Mouse (Mus musculus) liver, adult (tissue): ENCODE results near the gene Slc38a5.

ENCODE experiments used
- GATA4 ChIP-seq: IDR thresholded peaks from 2 replicates; pipeline ENCODE4 v1.6.1; 2014; ENCODE audit warnings: mild to moderate bottlenecking, low read length; ENCODE audit not compliant: insufficient replicate concordance

Gene Slc38a5

DNA sequence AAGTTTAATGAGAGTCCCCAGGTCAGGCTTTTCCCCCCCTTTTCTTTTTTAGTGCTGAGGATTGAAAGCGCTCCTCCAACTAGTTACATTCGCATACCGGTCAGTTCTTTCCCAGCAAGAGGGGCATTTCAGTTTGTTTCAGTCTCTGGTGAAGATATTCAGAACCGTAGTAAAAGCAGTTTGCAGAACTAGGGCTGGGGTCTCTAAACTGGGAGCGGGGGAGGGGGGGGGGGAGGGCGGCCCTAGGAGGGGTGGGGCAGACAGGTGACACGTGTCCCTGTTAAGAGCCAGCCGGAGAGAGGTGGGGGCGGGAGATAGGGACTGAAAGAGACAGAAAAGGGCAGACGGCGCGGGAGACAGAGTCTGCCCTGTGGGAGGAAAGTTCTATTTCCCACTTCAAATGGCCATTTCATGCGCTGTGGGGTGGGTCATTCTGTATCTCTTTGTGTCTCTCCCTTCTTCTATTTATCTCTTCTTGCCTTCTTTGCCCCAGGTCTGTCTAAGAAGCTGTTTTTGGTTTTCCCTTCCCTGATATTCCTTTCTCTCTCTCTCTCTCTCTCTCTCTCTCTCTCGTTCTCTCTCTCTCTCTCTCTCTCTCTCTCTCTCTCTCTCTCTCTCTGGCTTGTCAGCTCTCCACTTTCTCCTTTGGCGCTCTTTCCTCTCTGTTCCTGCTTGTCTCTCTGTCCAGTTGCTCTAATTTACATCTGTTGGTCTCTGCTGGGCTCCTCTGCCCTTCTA is at the start of gene Slc38a5:
Gene Slc38a5 (plus strand): TSS at position 51 of the 738 bp plus-strand sequence.
- no peak for TF ChIP-seq GATA4

DNA sequence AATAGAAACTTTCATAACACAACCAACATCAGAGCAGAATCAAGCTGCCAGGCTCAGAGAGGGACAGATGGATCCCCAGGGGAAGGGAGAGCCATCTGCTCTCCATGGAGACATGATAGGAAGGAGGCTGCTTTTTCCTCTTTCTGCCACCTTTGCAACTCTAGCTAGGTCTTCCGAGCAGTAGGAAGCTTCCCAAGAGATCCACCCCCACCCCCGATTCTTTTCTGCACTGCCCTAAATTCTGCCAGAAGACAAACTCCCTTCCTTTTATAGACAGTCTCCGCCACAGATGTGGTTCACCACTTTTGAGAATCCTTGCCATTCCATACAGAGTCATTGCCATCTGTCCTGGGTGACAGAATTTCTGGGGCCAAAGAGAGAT is 48.6 kb upstream of the Slc38a5 start:
- TF ChIP-seq GATA4: no peak

DNA sequence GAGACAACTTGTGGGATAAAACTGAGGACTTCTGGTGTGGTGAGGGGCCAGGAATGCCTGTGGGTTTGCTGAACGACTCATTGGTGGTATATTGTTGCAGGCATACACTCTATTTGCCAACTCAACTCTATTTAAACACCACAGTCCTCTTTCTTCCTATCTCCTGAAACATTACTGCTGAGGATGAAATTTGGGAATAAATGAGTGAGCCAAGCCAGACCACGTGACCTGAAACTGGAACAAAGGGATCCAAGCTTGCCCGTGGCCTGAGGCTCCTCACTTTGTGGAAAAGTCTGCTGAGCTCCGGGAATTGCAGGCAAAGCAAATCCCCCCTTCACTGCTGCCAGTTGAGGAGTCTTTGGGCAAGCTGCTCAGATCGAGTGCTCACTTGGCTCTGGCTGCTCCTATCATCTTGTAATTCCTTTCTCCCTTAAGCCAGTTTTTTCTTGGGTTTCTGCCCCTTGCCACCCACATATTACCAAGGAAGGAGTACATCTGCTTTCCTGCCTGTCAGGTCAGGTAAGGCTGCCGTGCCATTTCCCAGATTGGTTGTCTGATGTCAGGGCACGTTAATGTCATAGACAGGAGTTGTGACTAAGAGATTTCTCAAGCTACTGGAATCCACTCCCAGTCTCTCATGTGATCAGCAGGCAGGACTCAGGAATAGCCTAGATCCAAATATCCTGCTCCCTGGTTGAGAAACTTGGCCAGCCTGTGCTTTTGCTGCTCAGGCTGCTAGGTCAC is 48.1 kb upstream of the Slc38a5 start:
- no peak for TF ChIP-seq GATA4

GRCm38 (mm10) chrX:8223473-8223872 is 47.5 kb upstream of the Slc38a5 start:
- no peak for TF ChIP-seq GATA4

GRCm38 (mm10) chrX:8230272-8230671 is 40.7 kb upstream of the Slc38a5 start:
- no peak for TF ChIP-seq GATA4

DNA sequence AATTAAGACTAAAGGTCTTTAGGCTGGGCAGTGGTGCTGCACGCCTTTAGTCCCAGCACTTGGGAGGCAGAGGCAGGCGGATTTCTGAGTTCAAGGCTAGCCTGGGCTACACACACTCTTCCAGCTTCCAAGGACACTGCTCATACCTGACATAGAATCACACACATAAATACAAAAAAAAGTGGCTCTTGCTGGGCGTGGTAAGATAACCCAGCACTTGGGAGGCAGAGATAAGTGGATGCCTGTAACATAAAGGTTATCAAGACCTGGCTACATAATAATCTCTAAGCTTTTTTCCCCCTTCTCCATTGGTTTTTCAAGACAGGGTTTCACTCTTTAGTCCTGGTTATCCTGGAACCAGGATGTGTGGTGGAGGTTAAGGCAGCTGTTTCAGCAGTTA is 37.3 kb upstream of the Slc38a5 start:
- TF ChIP-seq GATA4: no peak

DNA sequence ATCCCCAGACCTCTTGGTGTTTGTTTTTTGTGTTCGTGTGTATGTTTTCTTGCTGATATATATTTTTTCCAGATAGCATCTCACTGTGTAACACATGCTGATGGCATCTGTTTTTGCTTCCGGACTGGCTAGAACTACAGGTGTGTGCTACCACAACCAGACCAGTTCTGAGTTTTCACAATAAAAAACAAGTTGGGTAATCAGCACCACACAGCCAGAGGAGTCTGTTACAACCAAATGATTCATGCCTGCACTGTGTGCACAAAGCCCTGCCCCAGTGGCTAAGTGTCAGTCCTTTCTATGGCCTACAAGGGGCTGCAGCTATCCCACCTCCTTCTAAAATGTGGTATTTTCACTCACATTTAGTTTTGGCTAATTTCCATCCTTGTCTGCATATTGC is 34.2 kb upstream of the Slc38a5 start:
- TF ChIP-seq GATA4: no peak

GRCm38 (mm10) chrX:8238804-8239395 is 32.0 kb upstream of the Slc38a5 start:
- no peak for TF ChIP-seq GATA4

GRCm38 (mm10) chrX:8247680-8248079 is 23.3 kb upstream of the Slc38a5 start:
- no peak for TF ChIP-seq GATA4

GRCm38 (mm10) chrX:8248542-8249120 is 22.3 kb upstream of the Slc38a5 start:
- no peak for TF ChIP-seq GATA4

DNA sequence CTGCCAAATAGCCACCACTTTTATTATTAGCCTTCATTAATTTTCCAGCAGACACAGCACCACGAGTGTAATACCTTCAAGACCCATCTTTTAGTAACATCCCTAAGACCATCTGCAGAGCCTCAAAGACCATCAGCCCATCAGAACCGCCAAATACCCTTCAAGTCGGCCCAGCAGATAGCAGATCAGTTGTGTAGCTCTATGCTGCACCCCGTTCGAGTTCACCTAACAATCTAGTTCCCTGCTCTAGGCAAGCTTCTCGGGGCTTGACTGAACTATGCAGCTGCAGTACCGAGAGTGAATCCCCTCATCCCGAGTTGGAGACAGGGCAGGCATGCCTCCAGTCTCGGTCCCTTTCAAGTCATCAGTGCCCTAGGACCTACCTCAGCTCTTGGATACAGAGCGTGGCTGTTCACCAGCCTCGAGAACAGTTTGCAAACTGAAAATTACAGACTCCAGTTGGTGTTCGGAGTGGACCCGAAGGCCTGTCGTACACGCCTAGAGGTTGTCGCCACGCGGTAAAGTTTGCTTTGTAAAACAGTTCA is 19.1 kb upstream of the Slc38a5 start:
- no peak for TF ChIP-seq GATA4

GRCm38 (mm10) chrX:8252334-8253285 is 18.3 kb upstream of the Slc38a5 start, which contains the start of gene Ftsj1:
TSS of gene Ftsj1 (minus strand) at chrX:8252406.
- TF ChIP-seq GATA4: no peak

DNA sequence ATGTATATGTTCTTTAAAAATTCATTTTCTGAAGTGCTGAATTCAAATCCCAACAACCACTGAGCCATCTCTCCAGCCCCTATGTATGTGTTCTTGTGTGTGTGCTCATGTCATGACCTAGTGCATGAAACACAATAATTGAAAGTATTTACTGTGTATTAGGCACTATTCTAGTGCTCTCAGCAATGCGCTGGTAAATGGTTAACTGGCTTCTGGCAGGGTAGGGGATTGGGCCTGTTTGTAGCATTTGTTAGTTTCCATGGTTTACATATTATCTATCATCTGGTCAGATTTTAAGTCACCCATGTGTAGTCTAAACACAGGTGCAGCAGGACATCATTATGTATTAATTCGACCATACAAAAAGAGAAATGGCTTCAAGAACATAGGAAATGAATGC is 17.2 kb upstream of the Slc38a5 start:
- TF ChIP-seq GATA4: no peak

DNA sequence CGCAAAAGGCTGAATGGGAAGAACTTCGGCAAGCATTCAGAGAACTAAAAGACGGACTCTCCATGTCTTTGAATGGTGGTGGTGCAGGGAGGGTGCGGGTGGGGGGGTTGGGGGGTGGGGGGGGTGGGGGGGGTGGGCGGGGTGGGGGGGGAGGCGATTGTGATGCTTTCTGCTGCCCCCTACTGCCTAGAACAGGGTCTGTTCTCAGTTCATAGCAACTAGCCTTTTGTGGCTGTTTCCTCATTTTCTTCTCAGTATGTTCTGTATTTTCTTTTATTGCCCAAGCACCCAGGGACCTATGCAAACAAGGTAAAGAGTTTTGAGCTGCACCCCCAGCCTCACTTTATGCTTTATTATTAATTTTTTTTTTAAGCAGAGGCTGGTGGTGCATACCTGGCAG is 15.1 kb upstream of the Slc38a5 start:
- no peak for TF ChIP-seq GATA4
